Mouse (Mus musculus): Measurements from ENCODE around the gene Il10rb.

Il10rb gene

GRCm38 (mm10) chr16:91458301-91458746 lies 52.4 kb downstream of the Il10rb start:
- no peak for DNase-seq

- no peak for DNase-seq
These were observed 53.0 kb downstream of the Il10rb start for GRCm38 (mm10) chr16:91458976-91459375.

- DNase-seq = no peak
These were observed 53.4 kb downstream of the Il10rb start for GRCm38 (mm10) chr16:91459396-91459795.

- DNase-seq = no peak
These were observed 53.9 kb downstream of the Il10rb start for GRCm38 (mm10) chr16:91459841-91460370.

GRCm38 (mm10) chr16:91461066-91461638 lies 55.2 kb downstream of the Il10rb start:
- no peak for DNase-seq

GRCm38 (mm10) chr16:91461773-91462181 lies 55.8 kb downstream of the Il10rb start:
- DNase-seq = no peak

GRCm38 (mm10) chr16:91462644-91463043 lies 56.7 kb downstream of the Il10rb start:
- no peak for DNase-seq

GRCm38 (mm10) chr16:91463400-91463799 lies 57.4 kb downstream of the Il10rb start:
- DNase-seq = no peak

- DNase-seq = no peak
These were observed 58.0 kb downstream of the Il10rb start for GRCm38 (mm10) chr16:91463836-91464400.

- DNase-seq = peak; percentile 84
These were observed 58.9 kb downstream of the Il10rb start for GRCm38 (mm10) chr16:91464594-91465504.

- DNase-seq = no peak
These were observed 59.7 kb downstream of the Il10rb start for GRCm38 (mm10) chr16:91465505-91466240.

- no peak for DNase-seq
These were observed 60.6 kb downstream of the Il10rb start for GRCm38 (mm10) chr16:91466566-91466965.

- DNase-seq = no peak
These were observed 64.5 kb downstream of the Il10rb start for GRCm38 (mm10) chr16:91470470-91470869.

GRCm38 (mm10) chr16:91471481-91471880 lies 65.5 kb downstream of the Il10rb start:
- no peak for DNase-seq

Data from right cerebral cortex, postnatal 14 days (tissue).